Mouse (Mus musculus): Measurements from ENCODE around the gene Akap17b.

Gene Akap17b

DNA sequence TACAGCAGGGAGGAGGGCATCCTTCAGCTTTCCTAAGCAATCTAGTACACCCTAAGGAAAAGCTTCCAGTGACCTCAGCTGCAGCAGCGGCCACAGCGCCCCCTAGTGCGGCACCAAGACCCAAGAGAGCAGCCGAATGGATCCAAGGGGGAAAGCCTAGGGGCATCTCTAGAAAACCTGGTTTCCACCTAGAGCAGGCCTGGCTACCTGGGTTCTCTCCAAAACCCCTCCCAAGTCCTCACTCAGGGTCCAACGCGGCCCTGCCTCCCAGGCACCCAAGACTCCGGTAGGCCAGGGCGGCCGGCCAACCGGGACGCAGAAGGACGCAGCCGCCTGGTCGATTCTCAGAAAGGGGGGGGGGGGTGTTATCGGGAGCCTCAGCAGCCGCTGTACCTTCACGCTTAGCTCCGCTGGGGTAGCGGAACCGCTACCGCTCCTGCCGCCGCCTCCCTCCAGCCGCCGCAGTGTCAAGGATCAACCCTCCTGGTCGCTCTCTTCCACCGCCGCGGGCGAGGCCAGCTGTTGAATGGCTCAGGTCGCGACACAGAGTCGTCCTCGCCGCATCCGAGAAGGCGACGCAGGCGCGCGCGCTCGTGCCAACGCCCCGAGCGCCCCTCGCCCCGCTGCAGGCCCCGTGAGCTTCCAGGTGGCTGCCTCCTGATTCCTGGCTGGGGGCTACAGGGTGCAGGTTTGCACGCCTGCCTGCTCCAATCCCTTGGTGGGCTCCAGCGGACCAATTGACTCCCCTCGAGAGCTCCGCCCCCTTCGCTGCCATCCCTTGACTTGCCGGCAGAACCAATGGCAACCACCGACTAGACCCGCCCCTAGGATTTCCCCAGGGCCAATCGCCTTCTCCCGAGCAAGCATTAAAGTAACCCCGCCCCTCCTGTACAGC is at the start of gene Akap17b:
Gene Akap17b (minus strand): TSS at position 739 of the 895 bp plus-strand sequence.
- POLR2A ChIA-PET = interaction anchor here (0.6 to 4.2 kb wide), 47 partner anchors 9 to 465 kb away, joined by 3 to 48 read pairs (median 4); partner anchors contain the start of genes Pgrmc1 (in 3 of the 4), Rpl39 (in 2 of the 4), Slc25a43 (in 2 of the 4) and Nkrf (in 1 of the 4)
- CTCF ChIA-PET = interaction anchor here (0.5 to 1.9 kb wide), 27 partner anchors 8 to 384 kb away, joined by 3 to 21 read pairs (median 3); partner anchors contain the start of gene Pgrmc1 (in 1 of the 4)

DNA sequence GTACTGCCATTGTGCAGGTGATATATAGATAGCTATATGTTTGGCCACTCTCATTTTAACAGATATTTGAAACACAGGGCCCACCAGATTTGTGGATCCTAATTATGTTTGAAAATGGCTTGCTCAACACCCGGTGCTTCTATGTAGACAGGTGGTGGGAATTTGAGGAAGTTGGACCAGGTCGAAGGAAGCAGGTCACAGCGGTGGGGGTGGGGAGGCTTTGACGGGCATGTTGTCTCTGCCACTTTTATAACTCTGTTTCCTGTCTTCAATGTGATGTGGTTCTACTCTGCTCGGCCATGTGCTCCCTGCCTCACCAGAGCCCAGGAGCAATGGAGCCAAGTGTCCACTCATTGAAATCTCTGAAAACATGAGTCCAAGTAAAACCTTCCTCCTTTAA is 46.2 kb upstream of the Akap17b start:
- ChIA-PET CTCF (no interaction called here), POLR2A (no interaction called here)

DNA sequence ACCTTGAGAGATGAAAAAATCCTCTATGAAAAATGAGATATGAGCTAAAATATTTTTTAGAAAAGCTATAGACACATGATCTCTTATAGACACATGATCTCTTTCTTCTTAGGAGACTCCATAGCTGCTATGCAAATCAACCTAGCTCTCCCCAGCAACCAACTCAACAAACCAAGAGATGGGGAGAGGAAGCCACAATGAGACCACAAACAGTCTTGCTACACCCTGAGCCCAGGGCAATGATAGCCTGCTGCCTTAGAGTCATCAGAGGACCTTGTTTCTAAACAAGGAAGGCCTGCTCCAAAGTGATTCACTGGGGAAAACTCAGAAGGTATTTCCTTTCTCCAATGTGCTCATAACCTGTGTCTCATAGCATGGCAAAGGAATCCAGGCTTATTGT is 44.5 kb upstream of the Akap17b start:
- POLR2A ChIA-PET = no interaction called here
- CTCF ChIA-PET = no interaction called here

DNA sequence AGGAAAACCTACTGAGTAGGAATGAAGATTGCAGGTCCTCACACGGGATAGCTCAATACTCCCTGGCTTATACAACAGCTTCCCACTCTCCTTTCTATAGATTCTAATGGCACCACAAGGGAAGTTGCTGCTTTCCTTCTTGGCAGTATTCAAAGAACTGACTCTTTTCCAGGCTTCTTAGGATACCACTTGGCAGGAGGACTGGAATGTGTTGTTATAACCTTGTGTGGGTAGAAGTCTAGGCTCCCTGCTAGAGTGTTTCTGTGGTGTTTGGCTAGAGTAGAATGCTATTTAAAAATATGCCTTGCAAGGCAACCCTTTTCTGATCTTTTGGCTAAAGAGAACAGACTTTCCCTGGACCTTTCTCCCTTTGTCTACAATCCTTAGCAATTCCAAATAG is 31.6 kb upstream of the Akap17b start:
- CTCF ChIA-PET = no interaction called here
- POLR2A ChIA-PET = interaction anchor here in 1 of 4 experiments (0.6 kb wide), 1 partner anchor 27 kb away, joined by 4 read pairs; no protein-coding TSS in a partner anchor

DNA sequence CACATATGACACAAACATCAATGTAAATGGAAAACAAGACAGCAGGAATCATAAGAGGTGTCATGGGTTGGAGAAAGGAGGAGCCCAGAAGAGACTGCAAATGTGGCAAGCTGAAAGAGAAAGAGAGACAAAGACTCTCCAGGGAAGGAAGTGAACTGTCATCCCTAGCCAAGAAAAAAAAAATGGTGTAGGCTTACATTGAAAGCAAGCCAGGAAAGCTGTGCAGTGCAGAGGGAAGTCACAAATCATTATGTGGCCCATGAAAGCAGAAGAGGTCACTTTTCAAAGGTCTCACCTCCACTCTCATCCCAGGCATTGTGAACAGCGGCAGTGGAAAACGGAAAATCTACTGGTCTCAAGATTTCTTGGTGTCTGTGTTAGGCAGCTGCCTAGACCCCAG is 27.5 kb upstream of the Akap17b start:
- ChIA-PET CTCF (no interaction called here), POLR2A (interaction anchor here in 1 of 4 experiments (1.1 to 1.6 kb wide), 2 partner anchors 28 to 75 kb away, joined by 3 to 4 read pairs; partner anchors contain the start of genes Akap17b and Pgrmc1)

DNA sequence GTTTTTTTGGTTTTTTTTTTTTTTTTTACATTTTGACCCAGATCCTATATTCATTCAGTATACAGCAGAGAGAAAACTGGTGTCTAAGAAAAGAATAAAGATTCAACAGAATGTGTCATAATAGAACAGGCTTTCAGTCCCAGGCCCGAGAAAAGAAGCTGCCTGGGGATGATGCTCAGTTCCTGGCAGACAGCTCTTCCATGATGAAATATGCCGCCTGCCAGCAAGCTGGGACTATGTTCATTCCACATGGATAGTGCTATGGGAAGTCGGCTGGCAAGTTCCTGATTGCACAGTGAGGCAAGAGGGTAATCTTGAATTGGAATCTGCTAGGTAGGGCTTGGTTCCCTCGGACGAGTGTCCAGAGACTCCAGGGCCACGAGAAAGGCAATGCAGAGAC is 5.1 kb downstream of the Akap17b start:
- ChIA-PET CTCF (no interaction called here), POLR2A (interaction anchor here in 1 of 4 experiments (0.7 kb wide), 1 partner anchor 42 kb away, joined by 3 read pairs; the partner anchor contains the start of gene Pgrmc1)

DNA sequence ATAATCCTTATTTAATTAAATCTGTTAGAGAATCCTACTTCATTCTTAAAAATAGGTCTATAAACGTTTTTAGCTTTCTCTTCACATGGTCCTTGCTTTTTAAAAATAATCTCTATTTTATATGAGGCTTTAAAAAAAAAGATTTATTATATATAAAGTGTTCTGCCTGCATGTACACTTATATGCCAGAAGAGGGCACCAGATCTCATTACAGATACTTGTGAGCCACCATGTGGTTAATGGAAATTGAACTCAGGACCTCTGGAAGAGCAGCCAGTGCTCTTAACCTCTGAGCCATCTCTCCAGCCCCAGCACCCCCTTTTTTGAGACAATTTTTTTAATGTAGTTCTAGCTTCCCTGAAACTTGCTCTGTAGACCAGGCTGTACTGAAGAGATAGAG is 14.4 kb downstream of the Akap17b start:
- CTCF ChIA-PET = interaction anchor here in 2 of 4 experiments (1.3 to 2.8 kb wide), 2 partner anchors 14 kb away, joined by 4 to 11 read pairs; partner anchors contain the start of gene Akap17b (in 2 of the 2)
- POLR2A ChIA-PET = interaction anchor here in 2 of 4 experiments (1.0 to 3.2 kb wide), 4 partner anchors 14 to 165 kb away, joined by 3 to 15 read pairs (median 5); partner anchors contain the start of genes Akap17b (in 2 of the 2), Pgrmc1 (in 1 of the 2) and Slc25a5 (in 1 of the 2)

DNA sequence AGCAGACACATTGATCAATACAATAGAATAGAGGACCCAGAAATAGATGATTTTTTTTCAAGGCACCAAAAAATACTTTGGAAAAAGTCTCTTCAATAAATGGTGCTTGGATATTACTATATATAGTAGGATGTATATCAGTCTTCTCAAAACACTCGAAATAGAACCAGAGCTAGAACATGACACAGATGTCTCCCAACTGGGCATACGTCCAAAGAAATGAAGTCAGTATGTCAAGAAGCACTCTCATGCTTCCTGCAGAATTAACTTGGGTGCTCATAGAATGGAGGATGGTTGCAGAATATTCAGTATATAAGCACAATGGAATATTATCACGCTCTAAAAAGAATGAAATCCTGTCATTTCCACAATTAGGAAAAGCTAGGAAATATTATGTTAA is 17.1 kb downstream of the Akap17b start:
- CTCF ChIA-PET = interaction anchor here in 1 of 4 experiments (1.1 kb wide), 1 partner anchor 17 kb away, joined by 21 read pairs; the partner anchor contains the start of gene Akap17b
- POLR2A ChIA-PET = interaction anchor here in 1 of 4 experiments (1.1 kb wide), 1 partner anchor 30 kb away, joined by 3 read pairs; the partner anchor contains the start of gene Pgrmc1

DNA sequence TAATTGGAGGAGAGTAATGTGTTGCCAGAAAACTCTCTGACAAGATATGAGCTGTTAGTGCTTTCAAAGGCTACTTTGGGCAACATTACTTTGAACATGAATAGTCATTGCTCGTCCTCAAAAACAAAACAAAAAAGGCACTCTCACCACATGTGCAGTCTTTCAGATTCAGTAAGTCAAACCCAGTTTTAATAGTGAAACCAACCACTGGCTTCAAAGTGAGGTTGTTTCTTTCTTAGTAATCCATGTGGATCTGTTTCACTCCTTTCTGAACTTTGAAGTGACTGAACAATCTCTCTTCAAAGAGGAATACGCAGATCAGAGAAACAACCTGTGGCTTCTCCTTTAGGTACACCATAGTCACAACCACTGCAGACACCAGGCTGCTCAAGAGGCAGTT is 36.1 kb downstream of the Akap17b start:
- CTCF ChIA-PET = no interaction called here

DNA sequence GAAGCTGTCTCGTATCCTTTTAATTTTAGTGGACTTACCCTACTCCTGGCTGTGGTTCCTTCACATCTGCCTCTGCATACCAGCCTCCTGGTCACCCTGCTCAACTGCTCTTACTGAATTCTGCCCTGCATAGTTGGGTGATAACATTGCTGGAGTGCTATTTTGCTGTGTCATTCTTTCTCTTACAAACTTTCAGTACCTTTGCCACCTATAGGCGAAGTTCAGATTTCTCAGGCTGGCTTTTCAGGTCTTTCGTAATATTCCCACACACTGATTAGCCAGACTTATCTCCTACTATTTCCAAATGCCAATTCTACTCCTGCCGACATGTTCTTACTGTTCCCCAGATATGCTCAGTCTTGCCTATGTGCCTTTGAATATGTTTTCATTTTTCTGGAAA is 41.2 kb downstream of the Akap17b start:
- CTCF ChIA-PET = no interaction called here
- POLR2A ChIA-PET = no interaction called here

More for the DNA sequence above, 36.1 kb downstream of the Akap17b start:
- POLR2A ChIA-PET = interaction anchor here in 2 of 4 experiments (1.0 to 4.1 kb wide), 3 partner anchors 9 to 12 kb away, joined by 3 to 20 read pairs (median 4); partner anchors contain the start of gene Pgrmc1 (in 2 of the 2)

DNA sequence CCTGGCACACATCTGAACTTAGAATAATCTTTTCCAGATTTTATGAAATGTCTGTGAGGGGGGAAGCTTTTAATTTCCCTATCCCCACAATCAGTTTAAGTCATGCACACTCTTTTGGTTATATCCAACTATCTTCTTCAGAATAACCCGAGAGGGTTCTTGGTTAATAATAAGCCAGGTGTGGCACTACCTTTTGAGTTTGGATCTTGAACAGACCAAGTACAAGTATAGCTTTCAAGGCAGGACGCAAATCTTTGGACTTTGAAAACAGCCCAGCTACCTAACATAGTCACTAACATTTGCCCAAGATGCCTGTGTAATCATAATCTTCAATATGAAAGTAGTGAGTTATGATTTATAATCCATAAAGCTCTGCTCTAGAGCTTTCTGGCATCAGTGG is 42.3 kb downstream of the Akap17b start:
- CTCF ChIA-PET = no interaction called here
- POLR2A ChIA-PET = interaction anchor here in 1 of 4 experiments (0.8 to 1.1 kb wide), 2 partner anchors 192 to 214 kb away, joined by 3 to 4 read pairs; partner anchors contain the start of gene Slc25a5

DNA sequence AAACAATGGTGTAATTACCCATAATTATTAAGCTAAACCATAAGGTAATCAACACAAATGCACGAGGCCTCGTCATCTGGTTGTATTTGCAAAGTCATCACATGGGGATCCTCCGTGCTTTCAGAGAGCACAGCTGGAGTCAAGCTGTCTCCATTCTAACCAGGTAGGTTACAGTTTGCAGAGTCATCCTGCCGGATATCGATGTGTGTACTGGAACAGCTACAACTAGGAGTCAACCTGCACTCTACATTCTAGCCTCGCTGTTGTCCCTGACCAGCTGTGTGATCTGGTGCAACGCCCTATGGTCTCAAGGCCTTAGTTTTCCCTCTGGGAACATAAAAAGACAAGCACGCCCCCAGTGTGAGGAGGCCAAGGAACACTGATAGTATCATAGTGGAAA is 45.1 kb downstream of the Akap17b start:
- POLR2A ChIA-PET = interaction anchor here in 2 of 4 experiments (0.6 to 1.9 kb wide), 6 partner anchors 8 to 195 kb away, joined by 3 to 12 read pairs (median 4); partner anchors contain the start of genes Akap17b (in 2 of the 2) and Slc25a5 (in 1 of the 2)
- CTCF ChIA-PET = no interaction called here

DNA sequence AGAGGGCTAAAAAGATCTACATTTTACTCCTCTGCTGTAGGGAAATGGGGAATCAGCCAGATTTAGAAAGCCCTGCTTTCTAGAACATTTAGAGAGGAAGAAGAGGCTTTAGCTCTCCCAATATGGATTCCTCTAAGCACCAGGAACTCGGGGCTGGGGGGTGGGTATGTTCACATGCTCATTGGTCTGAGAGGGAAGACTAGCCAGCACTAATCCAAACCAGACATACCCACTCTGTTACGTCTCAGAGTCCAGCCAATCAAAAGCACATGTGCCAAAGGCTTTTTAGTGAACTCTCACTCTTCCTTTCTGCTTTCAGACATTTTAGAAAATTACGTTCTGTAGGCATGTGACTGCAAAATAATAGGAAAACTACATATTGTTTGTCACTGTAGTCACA is 45.5 kb downstream of the Akap17b start:
- POLR2A ChIA-PET = interaction anchor here in 3 of 4 experiments (0.6 to 1.9 kb wide), 8 partner anchors 9 to 304 kb away, joined by 3 to 12 read pairs (median 4); partner anchors contain the start of genes Akap17b (in 2 of the 3) and Slc25a5 (in 1 of the 3)

DNA sequence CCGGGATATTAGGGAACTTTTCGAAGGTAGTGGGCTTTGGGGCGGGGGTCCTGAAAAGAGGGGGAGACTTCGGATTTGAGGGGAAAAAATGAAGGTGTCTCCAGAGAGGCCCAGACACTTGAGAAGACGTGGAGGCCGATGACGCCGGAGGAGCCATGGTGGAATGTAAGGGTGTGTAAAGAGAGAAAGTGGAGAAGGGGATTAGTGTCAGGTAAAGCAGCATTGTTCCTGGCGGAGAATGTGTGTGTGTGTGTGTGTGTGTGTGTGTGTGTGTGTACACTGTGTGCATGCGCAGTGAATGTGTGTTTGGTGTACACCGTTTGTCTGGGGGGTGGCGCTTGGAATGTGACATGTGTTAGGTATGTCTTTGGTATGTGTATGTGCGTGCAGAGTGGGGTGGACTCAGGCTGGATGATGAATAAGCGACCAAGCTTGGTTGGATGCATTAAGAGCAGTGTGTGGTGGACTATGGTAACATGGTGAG is 46.3 kb downstream of the Akap17b start:
- ChIA-PET CTCF (no interaction called here), POLR2A (interaction anchor here in 3 of 4 experiments (0.6 to 3.3 kb wide), 17 partner anchors 8 to 487 kb away, joined by 3 to 22 read pairs (median 5); partner anchors contain the start of genes Akap17b (in 2 of the 3), Lonrf3 (in 1 of the 3), Nkrf (in 1 of the 3) and Rpl39 (in 1 of the 3))

More for the DNA sequence above, 45.5 kb downstream of the Akap17b start:
- CTCF ChIA-PET = no interaction called here

DNA sequence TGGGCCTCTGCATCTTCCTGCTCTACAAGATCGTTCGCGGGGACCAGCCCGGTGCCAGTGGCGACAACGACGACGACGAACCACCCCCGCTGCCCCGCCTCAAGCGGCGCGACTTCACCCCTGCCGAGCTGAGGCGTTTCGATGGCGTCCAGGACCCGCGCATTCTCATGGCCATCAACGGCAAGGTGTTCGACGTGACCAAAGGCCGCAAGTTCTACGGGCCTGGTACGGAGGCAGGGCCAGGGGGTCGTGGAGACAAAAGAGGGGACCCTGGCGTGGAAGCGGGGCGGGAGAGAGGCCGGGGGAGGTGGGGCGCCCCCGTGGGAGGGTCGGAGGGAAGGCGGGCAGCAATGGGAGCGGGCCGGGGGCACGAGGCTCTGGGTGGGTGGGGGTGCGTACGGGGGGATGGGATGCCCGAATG is 46.8 kb downstream of the Akap17b start:
- CTCF ChIA-PET = interaction anchor here in 1 of 4 experiments (1.0 to 2.2 kb wide), 2 partner anchors 46 to 197 kb away, joined by 3 to 18 read pairs; partner anchors contain the start of genes Akap17b and Slc25a5
- POLR2A ChIA-PET = interaction anchor here in 3 of 4 experiments (0.5 to 3.3 kb wide), 63 partner anchors 8 to 512 kb away, joined by 3 to 48 read pairs (median 4); partner anchors contain the start of genes Akap17b (in 3 of the 3), Rpl39 (in 3 of the 3), Slc25a5 (in 3 of the 3) and Lonrf3 (in 1 of the 3)

DNA sequence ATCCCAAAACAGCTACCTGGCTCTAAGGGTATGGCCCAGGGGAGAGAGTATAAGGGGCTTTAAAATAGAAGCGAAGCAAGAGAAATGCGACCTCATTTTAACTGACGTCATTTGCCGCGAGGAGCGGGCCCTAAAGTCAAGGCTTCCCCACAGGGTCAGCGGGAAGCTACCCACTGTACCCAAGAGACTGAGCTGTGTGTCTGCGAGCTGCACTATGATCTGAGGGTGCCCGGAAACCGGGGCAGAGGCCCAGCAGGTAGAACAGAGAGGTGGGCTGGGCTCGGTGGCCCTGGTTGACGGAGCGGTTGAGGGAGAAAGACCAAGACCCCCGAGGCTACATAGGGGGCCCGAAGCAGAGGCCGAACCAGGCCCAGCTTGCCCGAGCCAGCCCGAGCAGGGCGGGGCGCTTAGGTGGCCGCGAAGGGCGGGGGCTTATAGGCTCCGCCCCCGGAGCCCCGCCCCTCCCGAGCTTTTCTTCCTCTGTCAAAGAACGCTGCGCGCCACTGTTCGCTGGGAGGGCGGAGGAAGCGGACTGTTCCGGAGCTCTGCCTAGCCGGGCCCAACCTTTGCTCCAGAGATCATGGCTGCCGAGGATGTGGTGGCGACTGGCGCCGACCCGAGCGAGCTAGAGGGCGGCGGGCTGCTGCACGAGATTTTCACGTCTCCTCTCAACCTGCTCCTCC is 47.3 kb downstream of the Akap17b start, which contains the start of gene Pgrmc1:
Gene Pgrmc1 (plus strand): TSS at position 500 of the 683 bp plus-strand sequence.
- POLR2A ChIA-PET = interaction anchor here in 3 of 4 experiments (0.5 to 3.3 kb wide), 79 partner anchors 8 to 513 kb away, joined by 3 to 48 read pairs (median 4); partner anchors contain the start of genes Akap17b (in 3 of the 3), Rpl39 (in 3 of the 3), Slc25a5 (in 3 of the 3) and Lonrf3 (in 1 of the 3)
- CTCF ChIA-PET = interaction anchor here in 2 of 4 experiments (0.8 to 2.2 kb wide), 4 partner anchors 18 to 197 kb away, joined by 3 to 18 read pairs (median 4); partner anchors contain the start of genes Akap17b (in 1 of the 2) and Slc25a5 (in 1 of the 2)

DNA sequence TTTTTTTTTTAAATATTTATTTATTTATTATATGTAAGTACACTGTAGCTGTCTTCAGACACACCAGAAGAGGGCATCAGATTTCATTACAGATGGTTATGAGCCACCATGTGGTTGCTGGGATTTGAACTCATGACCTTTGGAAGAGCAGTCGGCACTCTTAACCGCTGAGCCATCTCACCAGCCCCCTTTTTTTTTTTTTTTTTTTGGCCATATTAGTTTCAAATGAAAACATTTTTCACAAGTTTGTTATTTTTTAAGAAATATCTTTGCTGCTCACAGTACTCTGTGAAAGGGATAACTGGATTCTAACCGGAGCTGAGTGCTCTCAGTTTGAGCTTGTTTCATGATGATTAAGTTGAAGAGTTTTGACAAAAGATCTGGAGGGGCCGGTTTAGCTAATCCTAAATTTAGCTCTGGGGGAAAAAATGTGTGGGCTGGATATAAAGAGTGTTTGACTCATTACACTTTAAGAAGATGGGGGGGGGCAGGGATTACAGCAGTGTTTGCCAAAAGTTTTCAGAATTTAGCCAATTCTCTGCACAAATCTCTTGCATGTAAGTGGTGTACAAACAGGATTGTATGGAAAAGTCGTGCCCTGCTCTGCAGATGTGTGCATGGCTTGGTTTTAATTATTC is 48.6 kb downstream of the Akap17b start:
- ChIA-PET POLR2A (interaction anchor here in 3 of 4 experiments (0.6 to 3.3 kb wide), 17 partner anchors 9 to 1492 kb away, joined by 3 to 22 read pairs (median 3); partner anchors contain the start of genes Akap17b (in 2 of the 3) and Rpl39 (in 1 of the 3)), CTCF (interaction anchor here in 1 of 4 experiments (0.6 to 2.2 kb wide), 3 partner anchors 48 to 315 kb away, joined by 4 to 18 read pairs (median 6); partner anchors contain the start of gene Akap17b)
